Mouse (Mus musculus): ENCODE data around the gene Zic3.

Gene Zic3

DNA sequence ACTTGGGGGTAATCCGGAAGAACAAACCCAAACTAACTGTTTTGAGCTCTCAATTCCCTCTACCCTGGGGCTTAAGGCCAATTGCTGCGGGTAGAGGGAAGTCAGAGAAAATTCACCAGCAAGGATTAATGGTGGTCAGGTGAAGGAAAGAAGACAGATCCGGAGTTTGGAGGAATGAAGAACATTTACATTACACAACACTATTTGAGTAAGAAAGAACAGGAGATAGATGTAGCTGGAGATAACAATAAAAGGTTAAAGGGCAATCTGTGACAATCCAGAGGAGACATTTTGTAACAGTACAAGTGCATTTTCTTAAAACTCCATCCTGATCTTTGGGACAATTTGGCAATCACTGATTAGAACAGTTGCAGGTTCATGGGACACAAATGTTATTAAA lies 19.4 kb downstream of the Zic3 start:
- no peak for DNase-seq (ENCODE audit: extremely low read depth, low read depth)

DNA sequence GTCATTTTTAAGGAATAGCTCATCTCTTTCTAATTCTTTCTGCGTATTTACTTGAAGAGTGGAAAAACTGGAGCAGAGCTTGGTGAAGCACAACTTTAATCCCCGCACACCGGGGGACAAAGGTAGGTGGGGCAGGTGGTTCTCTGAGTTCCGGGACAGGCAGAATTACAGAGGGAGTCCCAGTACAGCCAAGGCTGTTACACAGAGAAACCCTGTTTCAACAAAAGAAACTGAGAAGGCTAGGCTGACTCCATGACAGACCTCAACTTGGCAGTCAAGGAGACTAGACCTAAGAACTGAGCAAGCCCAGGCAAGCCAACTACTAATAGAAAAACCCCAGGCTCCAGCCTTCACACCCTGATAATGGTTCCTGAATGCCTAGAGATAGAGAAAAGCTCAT lies 20.0 kb downstream of the Zic3 start:
- no peak for DNase-seq (ENCODE audit: extremely low read depth, low read depth)
